ENCODE assay signal across 27 mouse cellular contexts in the genomic region with DNA sequence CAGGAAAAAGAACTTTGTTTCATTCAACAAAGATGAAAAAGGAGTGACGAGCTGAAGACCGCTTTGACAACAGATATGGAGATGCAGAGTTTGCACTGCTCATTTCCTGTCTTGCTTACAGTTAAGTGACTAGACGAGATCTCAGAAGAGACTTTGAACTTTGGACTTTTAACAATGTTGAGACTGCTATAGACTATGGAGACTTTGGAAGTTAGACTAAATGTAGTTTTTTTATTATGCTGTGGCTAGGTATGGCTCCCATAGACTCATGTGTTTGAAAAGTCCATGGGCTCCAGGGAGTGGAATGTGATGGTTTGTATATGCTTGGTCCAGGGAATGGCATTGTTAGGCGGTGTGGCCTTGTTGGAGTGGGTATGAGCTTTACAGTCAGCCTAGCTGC.
DNase-seq lines count a peak whose midpoint lies in the region; ATAC-seq and TF ChIP-seq lines count a peak whose summit lies in the region.
"Had no signal": no experiment of that assay in that cellular context is flagged by ENCODE, and none has a peak within 500 bp of the region (broad histone marks: within the 10 kb centered on the region; RNA-seq: fewer than 3 reads in every experiment).

No protein-coding gene starts in this region.

- no peak overlapping the region for H3K9ac ChIP-seq in intestine, postnatal 0 days (ENCODE audit: low read depth, low read length)
- H3K9ac ChIP-seq: embryonic facial prominence, embryonic 13.5 days; embryonic facial prominence, embryonic 15.5 days; forebrain, embryonic 12.5 days had no signal

- H3K27me3 ChIP-seq in heart, embryonic 10.5 days (ENCODE audit: insufficient read depth, poor library complexity, severe bottlenecking), result no peaks in the 10 kb centered on the region
- H3K27me3 ChIP-seq in intestine, postnatal 0 days (replicated peaks; ENCODE audit: control insufficient read depth, insufficient read depth, low read length), result no peaks in the 10 kb centered on the region
- H3K27me3 ChIP-seq: CH12.LX; embryonic facial prominence, embryonic 13.5 days; embryonic facial prominence, embryonic 15.5 days; forebrain, embryonic 12.5 days; Patski had no signal

- TF ChIP-seq CTCF in intestine, postnatal 0 days (IDR thresholded peaks at IDR 0.05; ENCODE audit: low read depth), result no peak

- peak; percentile 13 for DNase-seq in heart, embryonic 10.5 days (ENCODE audit: low spot score)
- DNase-seq in heart, postnatal 10 days, result no peak
- DNase-seq in kidney, postnatal 10 days, result no peak
- DNase-seq in cerebellum, adult 9-10 months, result no peak
- DNase-seq: adrenal gland, adult 8-10 months; adrenal gland, postnatal 14 days; adrenal gland, postnatal 36 days; B cell, adult 2 months; cerebellum, adult 11-12 months; cerebellum, adult 2 months; cerebellum, adult 9-11 months; cerebellum, postnatal 14 days; cerebellum, postnatal 36 days; embryo, embryonic 11 days had no signal

- no peaks in the 10 kb centered on the region; the same call in 1 of the 2 replicates for H3K36me3 ChIP-seq in heart, embryonic 10.5 days
- peaks cover 6% of the 10 kb centered on the region; the same call in 1 of the 2 replicates for H3K36me3 ChIP-seq in intestine, postnatal 0 days (ENCODE audit: control insufficient read depth, insufficient read depth)
- H3K36me3 ChIP-seq: embryonic facial prominence, embryonic 15.5 days; forebrain, embryonic 10.5 days; forebrain, embryonic 12.5 days had no signal

- peak; percentile 90 for ATAC-seq in intestine, postnatal 0 days
- ATAC-seq: activated CD4-positive, CD25-positive, alpha-beta regulatory T cell, adult 4 months; CD4-positive, CD25-positive, alpha-beta regulatory T cell, adult 4 months; forebrain, embryonic 14.5 days; forebrain, embryonic 16.5 days; Patski had no signal

- no peak overlapping the region for H3K4me3 ChIP-seq in heart, embryonic 10.5 days
- no peak overlapping the region for H3K4me3 ChIP-seq in intestine, postnatal 0 days (ENCODE audit: low read depth, low read length)
- H3K4me3 ChIP-seq: embryonic facial prominence, embryonic 13.5 days; embryonic facial prominence, embryonic 15.5 days; erythroblast, embryonic 14.5 days; forebrain, embryonic 10.5 days; forebrain, embryonic 12.5 days had no signal

- WGBS in heart, embryonic 10.5 days, result 80% methylated on average over 4 of the region's 4 CpGs
- 58% methylated on average over 4 of the region's 4 CpGs for WGBS in intestine, postnatal 0 days

- intact Hi-C loops in heart, postnatal 10 days (cut with DNase I), result no loop called here

- no peak overlapping the region for H3K27ac ChIP-seq in heart, embryonic 10.5 days
- peak overlapping the region; percentile 50; the same call in 1 of the 2 replicates for H3K27ac ChIP-seq in intestine, postnatal 0 days (ENCODE audit: low read depth, low read length)
- H3K27ac ChIP-seq: embryonic facial prominence, embryonic 13.5 days; embryonic facial prominence, embryonic 15.5 days; forebrain, embryonic 10.5 days; forebrain, embryonic 12.5 days had no signal

- no peaks in the 10 kb centered on the region for H3K4me1 ChIP-seq in heart, embryonic 10.5 days
- no peaks in the 10 kb centered on the region for H3K4me1 ChIP-seq in intestine, postnatal 0 days (replicated peaks; ENCODE audit: control insufficient read depth, insufficient read depth, low read length)
- H3K4me1 ChIP-seq: embryonic facial prominence, embryonic 13.5 days; forebrain, embryonic 10.5 days; forebrain, embryonic 12.5 days had no signal

- no peak overlapping the region for H3K4me2 ChIP-seq in intestine, postnatal 0 days (replicated peaks; ENCODE audit: low read depth)
- H3K4me2 ChIP-seq: embryonic facial prominence, embryonic 13.5 days; embryonic facial prominence, embryonic 15.5 days; forebrain, embryonic 12.5 days had no signal

- H3K9me3 ChIP-seq in heart, embryonic 10.5 days, result 0 out of 2 replicates have a peak, but pooled peaks cover 4% of the 10 kb centered on the region
- H3K9me3 ChIP-seq in intestine, postnatal 0 days (ENCODE audit: control insufficient read depth), result no peaks in the 10 kb centered on the region
- H3K9me3 ChIP-seq: embryonic facial prominence, embryonic 15.5 days; forebrain, embryonic 12.5 days; G1E had no signal
